Mouse (Mus musculus) stomach, embryonic 14.5 days (tissue): ENCODE results near the gene Muc5ac. TPM values are rescaled to one million over a fixed set of nuclear protein-coding genes. Genes with fewer than 3 reads are reported as not detected.
"Not testable (repeated sequence)": the region's sequence is repeated elsewhere in the genome, so short reads cannot be mapped to it uniquely, and the experiment has no call there.

Source experiments
- ATAC-seq: fragments of 200-750 bp; cut with Nextera tagmentation; 2 replicates; pipeline ENCODE4 v1.8.0; 2017; ENCODE audit warnings: low read depth, moderate TSS enrichment; ENCODE audit not compliant: insufficient number of reproducible peaks, insufficient read depth, low FRiP score
- H3K27ac ChIP-seq: fragments of 300-500 bp; sonication (generic); 2 replicates; pipeline ENCODE4 v1.5.1; 2014; ENCODE audit warnings: mild to moderate bottlenecking, low read length, moderate library complexity, mixed read lengths
- H3K27me3 ChIP-seq: fragments of 300-500 bp; sonication (generic); 2 replicates; pipeline ENCODE4 v1.6.1; 2014; ENCODE audit warnings: low read length, control low read depth, mixed read lengths; ENCODE audit not compliant: control insufficient read depth, insufficient read depth
- H3K36me3 ChIP-seq: fragments of 300-500 bp; sonication (generic); 2 replicates; pipeline ENCODE4 v1.6.1; 2014; ENCODE audit warnings: mild to moderate bottlenecking, control low read depth, low read length, moderate library complexity, mixed read lengths; ENCODE audit not compliant: control insufficient read depth, insufficient read depth
- H3K4me1 ChIP-seq: fragments of 300-500 bp; sonication (generic); 2 replicates; pipeline ENCODE4 v1.6.1; 2014; ENCODE audit warnings: low read length, control low read depth, mixed read lengths; ENCODE audit not compliant: control insufficient read depth, insufficient read depth
- H3K4me2 ChIP-seq: fragments of 300-500 bp; sonication (generic); replicated peaks from 2 replicates; pipeline ENCODE4 v1.6.1; 2014; ENCODE audit warnings: low read depth, low read length, control low read depth
- H3K4me3 ChIP-seq: fragments of 300-500 bp; sonication (generic); 2 replicates; pipeline ENCODE4 v1.5.1; 2014; ENCODE audit warnings: low read depth, low read length, control low read depth
- H3K9ac ChIP-seq: fragments of 300-500 bp; sonication (generic); replicated peaks from 2 replicates; pipeline ENCODE4 v1.6.1; 2014; ENCODE audit warnings: low read depth, mild to moderate bottlenecking, control low read depth, low read length, moderate library complexity, mixed read lengths
- H3K9me3 ChIP-seq: fragments of 300-500 bp; sonication (generic); 2 replicates; pipeline ENCODE4 v1.6.1; 2016; ENCODE audit warnings: low read depth, low read length, control low read depth; ENCODE audit not compliant: control insufficient read depth
- WGBS: fragments of 180-500 bp; shearing (Covaris S2); extraction: QIAGEN DNeasy Blood & Tissue Kit; methylation state at CpG from one replicate; pipeline ENCODE4 v1.1.7; 2014; 5-methylcytosine and 5-hydroxymethylcytosine counted together
- polyA plus RNA-seq: library from polyadenylated mRNA; unstranded; fragments of >200 nt; fragmentation: Nextera tagmentation; extraction: Ambion mirVana; gene quantifications from 2 replicates; pipeline ENCODE4 v1.2.1, GENCODE M21; 2014

The Muc5ac gene
- polyA plus RNA-seq, 1 experiment from 2014 or later: 3.4 TPM

GRCm38 (mm10) chr7:141774855-141775254 lies 13.9 kb upstream of the Muc5ac start:
- Histone ChIP-seq H3K9me3 (no peaks in the 10 kb centered on the region), H3K4me2 (no peak overlapping the region), H3K27ac (no peak overlapping the region), H3K27me3 (no peaks in the 10 kb centered on the region), H3K36me3 (no peaks in the 10 kb centered on the region), H3K9ac (no peak overlapping the region), H3K4me1 (no peaks in the 10 kb centered on the region), H3K4me3 (no peak overlapping the region)
- ATAC-seq: no peak
- 78% methylated on average over 2 of the region's 2 CpGs for WGBS

- Histone ChIP-seq H3K4me3 (no peak overlapping the region), H3K27ac (no peak overlapping the region), H3K4me2 (no peak overlapping the region), H3K9ac (no peak overlapping the region), H3K4me1 (no peaks in the 10 kb centered on the region), H3K9me3 (no peaks in the 10 kb centered on the region), H3K36me3 (no peaks in the 10 kb centered on the region), H3K27me3 (no peaks in the 10 kb centered on the region)
- no peak for ATAC-seq
- 91% methylated on average over 5 of the region's 5 CpGs for WGBS
These were observed 12.6 kb upstream of the Muc5ac start for GRCm38 (mm10) chr7:141776199-141776598.

- no peaks in the 10 kb centered on the region for H3K27me3 ChIP-seq
- no peak overlapping the region for H3K4me3 ChIP-seq
- no peak overlapping the region for H3K27ac ChIP-seq
- ATAC-seq: no peak
- H3K9ac ChIP-seq: no peak overlapping the region
- no peaks in the 10 kb centered on the region for H3K36me3 ChIP-seq
- 92% methylated on average over 1 of the region's 1 CpGs for WGBS
- no peaks in the 10 kb centered on the region for H3K4me1 ChIP-seq
- H3K4me2 ChIP-seq: no peak overlapping the region
- H3K9me3 ChIP-seq: peaks cover 8% of the 10 kb centered on the region
These were observed 5.5 kb downstream of the Muc5ac start for GRCm38 (mm10) chr7:141794251-141794650.

- H3K4me1 ChIP-seq: no peaks in the 10 kb centered on the region
- ATAC-seq: no peak
- H3K9me3 ChIP-seq: no peaks in the 10 kb centered on the region; the same call in 1 of the 2 replicates
- H3K27ac ChIP-seq: no peak overlapping the region
- no peak overlapping the region for H3K4me2 ChIP-seq
- WGBS: 90% methylated on average over 7 of the region's 7 CpGs
- no peak overlapping the region for H3K4me3 ChIP-seq
- no peaks in the 10 kb centered on the region for H3K27me3 ChIP-seq
- no peaks in the 10 kb centered on the region for H3K36me3 ChIP-seq
- H3K9ac ChIP-seq: no peak overlapping the region
These were observed 14.4 kb downstream of the Muc5ac start for GRCm38 (mm10) chr7:141803206-141803605.

- no peak for ATAC-seq
- no peaks in the 10 kb centered on the region for H3K27me3 ChIP-seq
- 85% methylated on average over 7 of the region's 7 CpGs for WGBS
- no peak overlapping the region for H3K4me3 ChIP-seq
- no peak overlapping the region for H3K9ac ChIP-seq
- no peaks in the 10 kb centered on the region for H3K36me3 ChIP-seq
- no peak overlapping the region for H3K27ac ChIP-seq
- H3K4me1 ChIP-seq: no peaks in the 10 kb centered on the region
- no peaks in the 10 kb centered on the region for H3K9me3 ChIP-seq
- no peak overlapping the region for H3K4me2 ChIP-seq
These were observed 16.6 kb downstream of the Muc5ac start for GRCm38 (mm10) chr7:141805384-141805783.

GRCm38 (mm10) chr7:141807823-141808222 lies 19.1 kb downstream of the Muc5ac start:
- H3K4me3 ChIP-seq, H3K36me3 ChIP-seq, ATAC-seq, H3K9ac ChIP-seq, H3K27ac ChIP-seq, H3K9me3 ChIP-seq, H3K4me2 ChIP-seq, H3K27me3 ChIP-seq, H3K4me1 ChIP-seq: not testable (repeated sequence)
- WGBS: no CpG with 5 or more reads among the region's 4 CpGs

- not testable (repeated sequence) for H3K9me3 ChIP-seq, H3K4me2 ChIP-seq, H3K9ac ChIP-seq, H3K36me3 ChIP-seq, H3K4me1 ChIP-seq, ATAC-seq, H3K27ac ChIP-seq, H3K27me3 ChIP-seq, H3K4me3 ChIP-seq
- WGBS: no CpG with 5 or more reads among the region's 4 CpGs
These were observed 21.2 kb downstream of the Muc5ac start for GRCm38 (mm10) chr7:141809933-141810332.

GRCm38 (mm10) chr7:141813321-141813720 lies 24.5 kb downstream of the Muc5ac start:
- Histone ChIP-seq H3K27ac (no peak overlapping the region), H3K4me2 (no peak overlapping the region), H3K9me3 (no peaks in the 10 kb centered on the region), H3K4me1 (0 out of 2 replicates have a peak, but pooled peaks cover 7% of the 10 kb centered on the region), H3K36me3 (no peaks in the 10 kb centered on the region), H3K27me3 (no peaks in the 10 kb centered on the region), H3K4me3 (no peak overlapping the region), H3K9ac (no peak overlapping the region)
- 73% methylated on average over 4 of the region's 4 CpGs for WGBS
- ATAC-seq: no peak

GRCm38 (mm10) chr7:141815361-141815760 lies 26.6 kb downstream of the Muc5ac start:
- Histone ChIP-seq H3K4me1 (0 out of 2 replicates have a peak, but pooled peaks cover 8% of the 10 kb centered on the region), H3K4me2 (no peak overlapping the region), H3K27me3 (no peaks in the 10 kb centered on the region), H3K9ac (no peak overlapping the region), H3K9me3 (no peaks in the 10 kb centered on the region), H3K36me3 (no peaks in the 10 kb centered on the region), H3K27ac (no peak overlapping the region), H3K4me3 (no peak overlapping the region)
- WGBS: 69% methylated on average over 4 of the region's 4 CpGs
- no peak for ATAC-seq
